Comparison of ENCODE assay signal across 8 mouse cellular contexts in the genomic region with DNA sequence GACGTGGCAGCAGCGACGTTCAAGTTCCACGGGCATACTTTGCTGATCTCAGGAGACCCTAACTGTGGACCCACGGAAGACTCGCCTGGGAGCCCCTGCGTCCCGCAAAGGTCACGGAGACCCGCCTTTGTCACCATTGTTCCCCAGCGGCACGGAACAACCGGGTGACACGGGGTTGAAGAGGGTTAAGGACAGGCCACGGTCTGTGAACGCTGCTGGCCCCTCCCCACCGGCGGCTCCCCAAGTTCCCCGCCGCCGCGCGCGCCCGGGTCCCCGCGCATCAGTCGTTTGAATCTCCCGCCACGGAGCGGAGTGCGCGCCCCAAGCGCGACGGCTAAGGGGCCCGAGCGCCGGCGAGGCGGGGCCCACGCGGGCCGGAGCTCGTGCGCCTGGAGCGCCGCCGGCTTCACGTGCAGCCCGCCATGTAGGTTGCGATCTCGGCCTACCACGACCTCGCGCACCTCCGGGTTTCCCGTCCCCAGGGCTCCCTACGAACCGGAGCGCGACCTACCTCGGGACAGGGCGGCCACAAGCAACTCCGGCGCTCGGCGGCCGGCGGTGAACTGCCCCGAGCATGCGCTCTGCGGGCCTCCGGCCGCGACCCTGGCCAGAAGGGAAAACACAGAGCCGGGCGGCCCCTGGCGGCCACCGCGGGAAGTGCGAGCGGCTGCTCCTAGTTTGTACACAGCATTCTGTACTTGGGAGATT. TPM values are rescaled to one million over a fixed set of nuclear protein-coding genes. Genes with fewer than 3 reads are reported as not detected.
DNase-seq lines count a peak whose midpoint lies in the region; ATAC-seq lines count a peak whose summit lies in the region.

No protein-coding gene starts in this region.

- H3K27ac ChIP-seq in hindbrain, embryonic 10.5 days: peak overlapping the region; percentile 96
- peak overlapping the region; percentile 60 for H3K27ac ChIP-seq in lung, embryonic 16.5 days (ENCODE audit: low read length)

- DNase-seq in Muller cell, postnatal 12 days (ENCODE audit: inconsistent ontology term): peak; percentile 94
- peak; percentile 96 for DNase-seq in cerebellum, adult 9-10 months
- peak; percentile 96 for DNase-seq in hindbrain, embryonic 10.5 days (ENCODE audit: low spot score)
- DNase-seq in layer of hippocampus, adult 9-11 months: peak; percentile 92
- peak; percentile 82 for DNase-seq in ovary, adult 18-20 months (ENCODE audit: low spot score)
- DNase-seq in thymus, postnatal 0 days (ENCODE audit: low spot score): peak; percentile 86

- peaks cover 35% of the 10 kb centered on the region for H3K4me1 ChIP-seq in hindbrain, embryonic 10.5 days (replicated peaks)
- peaks cover 26% of the 10 kb centered on the region for H3K4me1 ChIP-seq in lung, embryonic 16.5 days (replicated peaks; ENCODE audit: control insufficient read depth, insufficient read depth, low read length)

- H3K4me2 ChIP-seq in lung, embryonic 16.5 days (ENCODE audit: low read depth, low read length): peak overlapping the region; percentile 89

- no peaks in the 10 kb centered on the region for H3K27me3 ChIP-seq in hindbrain, embryonic 10.5 days (ENCODE audit: insufficient read depth, poor library complexity, severe bottlenecking)
- H3K27me3 ChIP-seq in lung, embryonic 16.5 days (ENCODE audit: control insufficient read depth, insufficient read depth, low read depth, low read length): no peaks in the 10 kb centered on the region

- ATAC-seq in frontal cortex, adult (ENCODE audit: low TSS enrichment): peak; percentile 87
- ATAC-seq in lung, embryonic 16.5 days (ENCODE audit: low read depth): peak; percentile 93

- peak overlapping the region; percentile 89 for H3K9ac ChIP-seq in lung, embryonic 16.5 days (ENCODE audit: low read length)

- H3K4me3 ChIP-seq in hindbrain, embryonic 10.5 days: peak overlapping the region; percentile 97
- peak overlapping the region; percentile 88 for H3K4me3 ChIP-seq in lung, embryonic 16.5 days (ENCODE audit: low read length)

- H3K9me3 ChIP-seq in hindbrain, embryonic 10.5 days: no peaks in the 10 kb centered on the region
- no peaks in the 10 kb centered on the region for H3K9me3 ChIP-seq in lung, embryonic 16.5 days (ENCODE audit: control insufficient read depth, low read length)

- peaks cover 34% of the 10 kb centered on the region for H3K36me3 ChIP-seq in hindbrain, embryonic 10.5 days
- H3K36me3 ChIP-seq in lung, embryonic 16.5 days (ENCODE audit: control insufficient read depth, insufficient read depth, low read length): no peaks in the 10 kb centered on the region

- WGBS in hindbrain, embryonic 10.5 days: under 1% methylated on average over 83 of the region's 83 CpGs
- WGBS in lung, embryonic 16.5 days: under 1% methylated on average over 68 of the region's 83 CpGs

RNA-seq across cellular contexts. Expression of a gene that starts 8.1 kb away (rescaled TPM):
- 116 and 157 TPM in 2 replicates for polyA plus RNA-seq in hindbrain, embryonic 10.5 days (2016; fragmentation: Nextera tagmentation; extraction: Ambion mirVana)
- polyA plus RNA-seq in lung, embryonic 16.5 days (2015; fragmentation: Nextera tagmentation; extraction: Ambion mirVana): 73.0 and 73.9 TPM in 2 replicates
- polyA plus RNA-seq in thymus, postnatal 0 days (2015; fragmentation: Nextera tagmentation; extraction: Ambion mirVana): 97.8 and 99.5 TPM in 2 replicates

RNA-seq across cellular contexts. Expression of a gene that starts 16.0 kb away (rescaled TPM):
- 90.6 and 91.5 TPM in 2 replicates for polyA plus RNA-seq in hindbrain, embryonic 10.5 days (2016; fragmentation: Nextera tagmentation; extraction: Ambion mirVana)
- 67.0 TPM in 2 replicates for polyA plus RNA-seq in lung, embryonic 16.5 days (2015; fragmentation: Nextera tagmentation; extraction: Ambion mirVana)
- polyA plus RNA-seq in thymus, postnatal 0 days (2015; fragmentation: Nextera tagmentation; extraction: Ambion mirVana): 53.2 and 55.1 TPM in 2 replicates

RNA-seq across cellular contexts. Expression of a gene that starts 42.1 kb away (rescaled TPM):
- polyA plus RNA-seq in hindbrain, embryonic 10.5 days (2016; fragmentation: Nextera tagmentation; extraction: Ambion mirVana): 0.77 and 0.96 TPM in 2 replicates
- 2.1 and 2.5 TPM in 2 replicates for polyA plus RNA-seq in lung, embryonic 16.5 days (2015; fragmentation: Nextera tagmentation; extraction: Ambion mirVana)
- polyA plus RNA-seq in thymus, postnatal 0 days (2015; fragmentation: Nextera tagmentation; extraction: Ambion mirVana): 10.8 and 11.9 TPM in 2 replicates

Comparison
In these comparisons a context has a peak if more than half of its experiments do, and no peak if none do; other contexts are left out.
1. Peak in every context shown above with its lines: DNase-seq, ATAC-seq, H3K4me3 ChIP-seq and H3K27ac ChIP-seq.